Mouse (Mus musculus) C2C12 (cell line): ENCODE data around the gene Vps35l. TPM values are rescaled to one million over a fixed set of nuclear protein-coding genes. Genes with fewer than 3 reads are reported as not detected.

Experiments
- H3K27me3 ChIP-seq: one replicate; pipeline ENCODE4 v1.6.1; 2011; ENCODE audit not compliant: control insufficient read depth, insufficient read depth, insufficient read length
- H3K36me3 ChIP-seq: one replicate; pipeline ENCODE4 v1.6.1; 2011; ENCODE audit not compliant: control insufficient read depth, insufficient read depth
- H3K4me3 ChIP-seq: one replicate; pipeline ENCODE4 v1.5.1; 2011; ENCODE audit warnings: mild to moderate bottlenecking, control low read depth; ENCODE audit not compliant: poor library complexity, insufficient read depth, severe bottlenecking
- H3K79me2 ChIP-seq: one replicate; pipeline ENCODE4 v1.6.1; 2011; ENCODE audit not compliant: control insufficient read depth, insufficient read depth
- H3K79me3 ChIP-seq: one replicate; pipeline ENCODE4 v1.6.1; 2011; ENCODE audit warnings: low read depth, control low read depth
- H3ac ChIP-seq: one replicate; pipeline ENCODE3; 2011; ENCODE audit warnings: low read depth; ENCODE audit not compliant: control insufficient read depth, insufficient read length
- CEBPB ChIP-seq: IDR thresholded peaks from one replicate; pipeline ENCODE4 v1.6.1; 2011; ENCODE audit warnings: low read depth, mild to moderate bottlenecking, control low read depth, moderate library complexity
- CTCF ChIP-seq: IDR thresholded peaks from one replicate; pipeline ENCODE4 v1.5.1; 2011; ENCODE audit not compliant: control insufficient read depth, insufficient read depth, insufficient read length
- FOSL1 ChIP-seq: IDR thresholded peaks from one replicate; pipeline ENCODE4 v1.8.0; 2011; ENCODE audit warnings: mild to moderate bottlenecking, low read length; ENCODE audit not compliant: poor library complexity, insufficient read depth, severe bottlenecking
- MAX ChIP-seq: IDR thresholded peaks from one replicate; pipeline ENCODE4 v1.6.1; 2011; ENCODE audit warnings: mild to moderate bottlenecking, control low read depth
- MYOD1 ChIP-seq: IDR thresholded peaks from one replicate; pipeline ENCODE4 v1.6.1; 2011; ENCODE audit warnings: low read depth; ENCODE audit not compliant: control insufficient read depth, insufficient read length
- MYOG ChIP-seq: IDR thresholded peaks from one replicate; pipeline ENCODE4 v1.6.1; 2011; ENCODE audit not compliant: control insufficient read depth, insufficient read length; ENCODE audit errors: extremely low read depth
- USF1 ChIP-seq: IDR thresholded peaks from one replicate; pipeline ENCODE4 v1.6.1; 2011; ENCODE audit warnings: low read depth, mild to moderate bottlenecking, control low read depth, moderate library complexity
- polyA plus RNA-seq: library from polyadenylated mRNA; unstranded; fragments of >200 nt; fragmentation: generic; extraction: Trizol; gene quantifications from one replicate; pipeline ENCODE4 v1.2.1, GENCODE M21; 2012; ENCODE audit warnings: missing spikeins

The Vps35l gene
- polyA plus RNA-seq, 1 experiment: 39.6 TPM

GRCm38 (mm10) chr7:118803425-118803824 is 63.4 kb downstream of the Vps35l start:
- no peak for TF ChIP-seq USF1
- no peak for TF ChIP-seq MYOG
- no peak for TF ChIP-seq CEBPB
- no peak for TF ChIP-seq MAX
- no peak for TF ChIP-seq FOSL1
- TF ChIP-seq MYOD1: no peak
- no peak for TF ChIP-seq CTCF
- H3K79me3 ChIP-seq: no peaks in the 10 kb centered on the region

GRCm38 (mm10) chr7:118806631-118807411 is 66.8 kb downstream of the Vps35l start:
- H3K36me3 ChIP-seq: no peaks in the 10 kb centered on the region
- H3K4me3 ChIP-seq: no peak overlapping the region
- no peak for TF ChIP-seq USF1
- H3K27me3 ChIP-seq: no peaks in the 10 kb centered on the region
- no peaks in the 10 kb centered on the region for H3K79me3 ChIP-seq
- no peaks in the 10 kb centered on the region for H3K79me2 ChIP-seq
- H3ac ChIP-seq: no peak overlapping the region

More at GRCm38 (mm10) chr7:118803425-118803824, 63.4 kb downstream of the Vps35l start:
- H3K4me3 ChIP-seq: no peak overlapping the region
- H3ac ChIP-seq: no peak overlapping the region
- peaks cover 4% of the 10 kb centered on the region for H3K36me3 ChIP-seq
- H3K79me2 ChIP-seq: no peaks in the 10 kb centered on the region
- H3K27me3 ChIP-seq: no peaks in the 10 kb centered on the region

- H3K79me3 ChIP-seq: no peaks in the 10 kb centered on the region
- TF ChIP-seq FOSL1: no peak
- TF ChIP-seq CEBPB: no peak
- TF ChIP-seq MYOD1: no peak
- no peak for TF ChIP-seq CTCF
- TF ChIP-seq USF1: no peak
- TF ChIP-seq MYOG: no peak
- TF ChIP-seq MAX: no peak
Measured at GRCm38 (mm10) chr7:118807899-118808298, 67.9 kb downstream of the Vps35l start.

GRCm38 (mm10) chr7:118811407-118812106 is 71.5 kb downstream of the Vps35l start:
- Histone ChIP-seq H3ac (no peak overlapping the region), H3K36me3 (no peaks in the 10 kb centered on the region), H3K27me3 (no peaks in the 10 kb centered on the region), H3K79me3 (no peaks in the 10 kb centered on the region), H3K4me3 (no peak overlapping the region), H3K79me2 (no peaks in the 10 kb centered on the region)
- TF ChIP-seq MYOG (no peak), FOSL1 (no peak)

More at GRCm38 (mm10) chr7:118807899-118808298, 67.9 kb downstream of the Vps35l start:
- no peaks in the 10 kb centered on the region for H3K79me2 ChIP-seq
- H3K4me3 ChIP-seq: no peak overlapping the region
- H3K36me3 ChIP-seq: no peaks in the 10 kb centered on the region
- H3K27me3 ChIP-seq: no peaks in the 10 kb centered on the region
- H3ac ChIP-seq: no peak overlapping the region

DNA sequence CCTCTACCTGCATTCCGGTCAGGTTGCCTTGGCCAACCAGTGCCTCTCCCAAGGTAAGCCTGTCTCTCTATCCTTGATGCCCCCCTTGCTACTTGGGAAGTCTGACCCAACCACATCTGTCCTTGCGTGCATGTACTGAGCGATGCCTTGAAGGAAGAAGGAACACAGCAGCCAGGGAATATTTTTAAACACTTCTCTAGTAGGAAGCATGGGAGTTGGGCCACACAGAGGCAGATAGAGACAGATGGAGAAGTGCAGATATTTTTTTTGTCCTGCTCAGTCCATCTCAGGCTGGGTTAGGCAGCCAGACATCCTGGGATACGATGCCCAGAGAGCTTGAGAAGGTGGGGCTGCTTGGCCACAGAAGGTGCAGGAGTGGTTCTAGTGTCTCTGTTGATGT is 73.6 kb downstream of the Vps35l start:
- H3K36me3 ChIP-seq: no peaks in the 10 kb centered on the region

DNA sequence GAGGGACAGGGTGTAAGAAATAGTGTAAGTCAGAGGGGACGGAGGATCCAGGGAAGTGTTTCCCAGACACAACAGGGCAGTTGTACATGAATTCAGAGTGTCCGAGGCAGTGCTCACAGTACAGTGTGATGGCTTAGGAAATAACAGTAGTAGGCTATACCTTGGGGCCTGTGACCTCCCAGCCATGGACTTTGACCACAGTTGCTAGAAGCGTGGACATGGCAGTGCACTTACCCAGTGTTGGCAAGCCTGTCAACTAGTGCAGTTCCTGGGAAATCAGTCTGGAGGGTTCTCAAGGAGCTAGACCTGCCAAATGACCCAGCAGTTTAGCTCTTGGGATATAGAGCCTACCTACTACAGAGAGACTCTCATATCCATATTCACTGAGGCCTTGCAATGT is 76.2 kb downstream of the Vps35l start:
- Histone ChIP-seq H3K27me3 (no peaks in the 10 kb centered on the region), H3ac (no peak overlapping the region), H3K36me3 (no peaks in the 10 kb centered on the region), H3K79me3 (no peaks in the 10 kb centered on the region), H3K4me3 (no peak overlapping the region), H3K79me2 (no peaks in the 10 kb centered on the region)
- TF ChIP-seq MYOG (no peak), FOSL1 (no peak)

More for the DNA sequence above, 73.6 kb downstream of the Vps35l start:
- H3ac ChIP-seq: no peak overlapping the region
- H3K4me3 ChIP-seq: no peak overlapping the region
- no peaks in the 10 kb centered on the region for H3K79me3 ChIP-seq
- no peaks in the 10 kb centered on the region for H3K79me2 ChIP-seq
- no peak for TF ChIP-seq USF1
- no peaks in the 10 kb centered on the region for H3K27me3 ChIP-seq
